Mouse (Mus musculus): ENCODE data around the gene Ptpa.
A peak's percentile ranks its signal among the peaks of the same experiment; 100 is the strongest.

Gene Ptpa

GRCm38 (mm10) chr2:30437791-30438190 is 22.0 kb downstream of the Ptpa start:
- DNase-seq (ENCODE audit: low read depth), result no peak

- no peak for DNase-seq (ENCODE audit: low read depth)
These were observed 23.8 kb downstream of the Ptpa start for GRCm38 (mm10) chr2:30439631-30440030.

DNA sequence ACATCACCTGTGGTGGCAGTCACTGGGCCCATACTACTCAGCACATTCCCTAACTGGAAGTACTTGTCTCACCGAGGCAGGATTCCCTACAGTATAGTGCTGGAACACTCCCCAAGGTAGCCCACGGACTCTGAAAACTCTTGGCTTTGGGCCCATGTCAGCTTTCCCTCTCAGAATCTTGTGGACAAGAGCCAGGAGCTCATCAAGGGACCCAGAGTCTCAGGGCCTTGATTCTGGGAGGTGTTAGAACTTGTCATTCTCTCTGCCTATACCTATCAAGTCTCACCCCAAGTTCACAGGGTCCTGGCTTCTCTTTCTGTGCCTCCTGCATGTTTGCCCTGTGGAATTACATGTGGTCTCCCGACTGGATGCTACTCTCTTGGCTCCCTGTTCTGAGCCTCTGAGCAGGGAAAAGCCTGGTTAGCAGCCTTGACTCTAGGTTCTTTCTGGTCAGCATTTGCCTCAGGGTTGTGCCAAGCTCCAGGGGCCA is 24.4 kb downstream of the Ptpa start:
- DNase-seq (ENCODE audit: low read depth), result no peak

- DNase-seq (ENCODE audit: low read depth), result peak; percentile 86
These were observed 25.1 kb downstream of the Ptpa start for GRCm38 (mm10) chr2:30440701-30441517.

DNA sequence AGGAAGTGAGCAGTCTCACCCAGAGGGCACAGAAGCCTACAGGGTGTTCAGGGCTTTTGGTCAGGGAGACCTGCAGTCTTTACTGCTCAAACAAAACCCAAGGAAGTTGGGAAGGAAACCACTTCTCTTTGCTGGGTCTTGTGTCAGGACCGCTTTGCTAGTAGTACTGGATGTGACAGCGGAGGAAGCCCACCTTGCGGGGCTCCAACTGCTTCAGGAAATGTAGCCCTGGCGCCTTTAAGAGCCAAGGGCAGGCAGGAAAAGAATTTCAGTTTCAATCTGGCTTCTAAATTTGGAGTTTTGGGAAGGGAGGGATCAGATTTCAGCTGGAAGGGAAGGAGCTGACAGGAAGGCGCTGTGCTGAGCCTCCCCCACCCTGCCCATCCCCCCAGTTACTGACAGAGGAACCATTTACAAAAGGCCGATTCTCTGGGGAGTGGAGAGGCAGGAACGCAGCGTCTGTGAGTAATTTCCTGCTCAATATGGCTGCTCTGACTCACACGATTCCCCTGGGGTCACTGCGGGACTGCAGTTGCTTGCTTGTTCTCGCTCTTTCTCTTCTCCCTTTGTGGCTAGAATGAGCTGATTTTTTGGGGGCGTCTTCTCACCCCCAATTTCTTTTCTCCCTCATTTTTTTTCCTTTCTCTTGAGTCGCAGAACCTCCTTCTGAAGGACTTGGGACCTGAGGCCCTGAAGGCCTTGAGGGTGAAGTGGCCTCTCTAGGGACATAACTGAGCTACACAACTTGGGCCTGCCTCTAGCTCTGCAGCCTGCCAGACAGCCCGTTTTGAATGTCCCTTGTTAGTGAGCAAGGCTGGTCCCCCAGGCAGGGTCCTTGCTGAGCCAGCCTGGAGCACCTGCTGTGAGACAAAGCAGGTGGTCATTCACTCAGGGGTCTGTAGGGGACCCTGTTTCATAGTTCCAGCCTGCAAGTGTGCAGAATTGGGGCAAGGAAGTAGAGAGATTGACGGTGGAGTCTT is 26.0 kb downstream of the Ptpa start:
- peak; percentile 98 for DNase-seq (ENCODE audit: low read depth)

DNA sequence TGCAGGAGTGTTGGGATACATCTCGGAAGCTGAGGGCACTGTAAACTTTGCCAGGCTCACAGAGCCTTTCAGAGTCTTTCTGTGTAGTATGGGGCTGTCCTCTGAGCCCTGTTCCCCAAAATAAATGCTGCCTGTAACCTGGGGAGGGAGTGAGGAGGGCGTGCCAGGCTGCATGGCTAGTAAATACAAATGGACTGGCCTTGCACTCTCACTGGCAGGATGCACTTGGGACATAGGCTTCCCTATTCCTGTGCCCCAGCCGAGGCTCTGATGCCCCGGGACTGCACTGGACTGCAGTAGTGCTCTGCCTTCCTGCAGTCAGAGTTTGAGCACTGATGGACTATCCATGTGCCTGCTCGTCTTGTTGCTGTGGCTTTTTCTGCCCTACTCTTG is 26.7 kb downstream of the Ptpa start:
- no peak for DNase-seq (ENCODE audit: low read depth)

- DNase-seq (ENCODE audit: low read depth), result no peak
These were observed 27.4 kb downstream of the Ptpa start for GRCm38 (mm10) chr2:30443281-30443680.

DNA sequence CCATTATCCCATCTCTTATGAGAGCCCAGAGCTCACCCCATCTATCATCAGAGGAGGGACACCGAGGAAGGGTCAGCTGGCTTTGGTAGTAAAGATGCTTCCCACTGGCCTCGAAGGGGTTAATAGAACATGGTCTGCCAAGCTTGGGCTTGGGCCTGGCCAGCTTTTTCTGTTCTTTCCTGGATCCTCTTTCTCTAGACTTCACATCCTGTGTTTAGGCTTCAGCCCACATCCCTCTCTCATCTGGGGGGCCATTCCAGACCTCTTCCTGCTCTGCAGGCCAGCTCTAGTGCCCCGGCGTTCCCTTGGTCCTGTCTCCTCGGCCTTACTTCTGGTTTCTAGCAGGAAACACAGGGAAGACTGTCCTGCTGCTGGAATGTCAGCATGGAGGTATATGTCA is 28.2 kb downstream of the Ptpa start:
- DNase-seq (ENCODE audit: low read depth), result no peak

- no peak for DNase-seq (ENCODE audit: low read depth)
These were observed 28.6 kb downstream of the Ptpa start for GRCm38 (mm10) chr2:30444450-30444849.

GRCm38 (mm10) chr2:30445312-30445711 is 29.5 kb downstream of the Ptpa start:
- DNase-seq (ENCODE audit: low read depth), result no peak

DNA sequence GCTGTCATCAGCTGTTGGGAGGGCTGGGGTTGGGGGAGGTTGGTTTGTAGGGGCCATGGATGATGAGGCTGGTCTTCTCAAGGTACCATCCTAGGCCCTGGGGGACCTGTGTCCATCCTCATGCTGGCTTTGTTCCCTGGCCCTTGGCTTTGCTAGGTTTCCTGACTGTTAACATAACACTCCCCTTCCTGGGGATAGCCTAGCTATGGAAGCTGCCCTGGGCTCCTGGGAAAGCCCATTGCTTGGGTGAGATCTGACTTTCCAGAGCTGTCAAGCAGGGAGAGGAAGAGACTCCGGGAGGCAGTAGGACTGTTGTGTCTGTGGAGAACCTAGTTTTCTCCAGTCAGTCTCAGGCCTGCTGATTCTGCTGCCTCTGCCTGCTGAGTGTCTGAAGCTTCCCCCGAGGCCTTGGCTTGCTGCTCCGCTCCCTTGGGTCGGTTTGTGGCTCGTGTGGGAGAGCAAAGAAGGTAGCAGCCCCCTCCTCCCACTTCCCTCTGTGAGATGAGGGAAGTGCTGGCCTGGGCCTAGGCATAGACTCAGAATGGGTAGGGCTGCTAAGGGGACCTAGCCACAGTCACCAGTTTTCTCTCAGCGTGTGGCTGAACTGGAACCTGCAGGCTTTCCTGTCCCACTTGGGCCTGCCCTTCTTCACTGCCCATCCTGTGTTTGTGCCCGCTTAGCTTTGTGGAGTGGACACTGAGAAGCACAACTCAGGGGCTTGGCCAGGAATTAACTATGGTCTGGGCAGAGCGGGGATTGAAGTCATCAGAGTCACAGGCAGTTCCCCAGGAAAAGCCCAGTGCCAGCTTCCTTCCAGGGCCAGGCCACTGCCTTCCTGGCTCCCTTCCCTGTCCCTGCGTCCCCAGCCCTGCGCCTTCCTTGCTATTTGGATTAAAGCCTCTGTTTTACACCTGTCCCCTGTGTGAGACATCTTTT is 31.3 kb downstream of the Ptpa start:
- no peak for DNase-seq (ENCODE audit: low read depth)

GRCm38 (mm10) chr2:30448371-30448770 is 32.5 kb downstream of the Ptpa start:
- no peak for DNase-seq (ENCODE audit: low read depth)

- no peak for DNase-seq (ENCODE audit: low read depth)
These were observed 34.7 kb downstream of the Ptpa start for GRCm38 (mm10) chr2:30450530-30450929.

- no peak for DNase-seq (ENCODE audit: low read depth)
These were observed 35.7 kb downstream of the Ptpa start for GRCm38 (mm10) chr2:30451525-30451924.

DNA sequence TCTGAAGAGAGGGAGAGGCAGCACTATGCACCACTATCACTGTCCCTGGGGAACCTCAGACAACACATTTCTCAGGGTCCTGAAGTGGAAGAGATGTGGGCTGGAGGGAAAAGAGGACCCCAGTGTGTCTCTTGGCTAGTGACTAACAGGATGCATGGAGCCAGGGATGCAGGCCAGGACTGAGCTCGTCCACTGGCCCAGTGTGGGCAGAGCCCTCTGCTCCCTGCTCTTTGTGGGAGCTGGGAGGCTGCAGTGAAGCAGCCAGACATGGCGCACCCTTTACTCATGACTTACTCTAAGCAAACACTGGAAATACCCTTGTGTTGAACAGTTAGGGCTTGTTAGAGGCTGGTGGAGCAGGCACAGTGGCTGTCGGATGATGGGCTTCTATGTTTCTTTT is 37.7 kb downstream of the Ptpa start:
- DNase-seq (ENCODE audit: low read depth), result no peak

GRCm38 (mm10) chr2:30454587-30454986 is 38.7 kb downstream of the Ptpa start:
- no peak for DNase-seq (ENCODE audit: low read depth)

- DNase-seq (ENCODE audit: low read depth), result no peak
These were observed 40.5 kb downstream of the Ptpa start for GRCm38 (mm10) chr2:30456104-30456980.

DNA sequence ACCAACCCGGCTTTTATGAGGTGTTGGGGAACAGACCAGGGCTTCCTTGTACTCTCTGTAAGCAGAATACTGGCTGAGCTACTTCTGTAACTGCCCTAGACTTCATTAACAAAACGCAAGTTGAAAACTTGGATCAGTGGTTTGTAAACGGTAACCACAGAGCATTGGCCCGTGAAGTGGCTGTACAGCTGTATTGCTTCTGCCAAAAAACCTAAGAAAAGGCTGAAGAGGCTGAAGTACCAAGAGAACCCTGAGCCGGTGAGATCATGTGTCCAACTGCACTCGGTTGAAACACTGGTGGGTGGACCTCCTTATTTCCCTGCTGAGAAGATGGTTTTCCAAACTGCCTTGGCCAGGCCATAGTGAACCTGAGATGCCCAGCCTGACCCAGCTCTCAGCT is 42.5 kb downstream of the Ptpa start:
- DNase-seq (ENCODE audit: low read depth), result peak; percentile 61

DNA sequence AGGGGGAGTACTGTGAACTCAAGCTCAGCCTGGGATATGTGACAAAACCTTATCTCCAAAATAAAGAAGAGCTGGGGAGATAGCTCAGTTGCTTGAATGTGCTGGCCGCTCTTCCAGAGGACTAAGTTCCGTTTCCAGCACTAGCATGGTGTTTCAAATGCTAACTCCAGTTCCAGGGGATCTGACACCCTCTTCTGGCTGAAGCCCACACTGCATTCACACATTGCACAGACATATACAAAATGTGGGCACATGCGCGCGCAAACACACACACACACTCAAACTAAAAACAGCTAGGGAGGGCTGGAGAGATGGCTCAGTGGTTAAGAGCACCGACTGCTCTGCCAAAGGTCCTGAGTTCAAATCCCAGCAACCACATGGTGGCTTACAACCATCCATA is 43.4 kb downstream of the Ptpa start:
- no peak for DNase-seq (ENCODE audit: low read depth)

GRCm38 (mm10) chr2:30463341-30463761 is 47.5 kb downstream of the Ptpa start:
- no peak for DNase-seq (ENCODE audit: low read depth)

DNA sequence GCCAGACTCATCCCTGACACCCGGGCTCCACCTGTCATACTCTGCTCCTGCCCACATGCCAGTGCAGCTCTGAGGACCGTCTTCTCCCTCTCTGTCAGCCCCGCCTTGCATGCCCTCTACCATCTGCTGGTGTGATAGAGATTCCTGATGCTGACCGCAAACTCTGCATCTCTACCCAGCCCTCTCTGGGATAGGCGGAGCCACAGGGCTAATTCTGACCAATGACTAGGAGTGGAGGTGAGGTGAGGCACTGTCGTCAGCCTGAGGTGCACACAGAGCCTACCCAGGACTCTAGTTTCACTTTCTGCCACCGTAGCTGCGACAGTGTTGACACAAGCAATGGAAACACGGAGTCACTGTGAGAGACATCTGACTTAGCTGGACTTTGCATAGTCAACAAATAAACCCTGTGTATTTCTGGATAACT is 48.1 kb downstream of the Ptpa start:
- DNase-seq (ENCODE audit: low read depth), result peak; percentile 58

Measured in fibroblast of lung, adult 2 months (primary cell).